Mouse (Mus musculus) liver, embryonic 14.5 days (tissue): Measurements from ENCODE around the gene Dennd6b. TPM values are rescaled to one million over a fixed set of nuclear protein-coding genes. Genes with fewer than 3 reads are reported as not detected.
A peak's percentile ranks its signal among the peaks of the same experiment; 100 is the strongest.

Experiments
- ATAC-seq: fragments of 200-750 bp; cut with Nextera tagmentation; 2 replicates; pipeline ENCODE4 v1.8.0; 2017; ENCODE audit warnings: moderate number of reproducible peaks, mild to moderate bottlenecking, moderate library complexity; ENCODE audit not compliant: insufficient read depth
- DNase-seq, 3 experiments: peaks; one replicate each; pipeline ENCODE4 v3.0.0-alpha.2; 2012 to 2013; ENCODE audit warnings: low read depth in 3 of 3, low spot score in 3 of 3
- H3K27ac ChIP-seq: fragments of 300-500 bp; sonication (generic); 2 replicates; pipeline ENCODE4 v1.5.1; 2014; ENCODE audit warnings: moderate library complexity, mild to moderate bottlenecking, control low read depth, inconsistent platforms
- H3K27me3 ChIP-seq: fragments of 300-500 bp; sonication (generic); 2 replicates; pipeline ENCODE4 v1.6.1; 2014; ENCODE audit warnings: mild to moderate bottlenecking, low read length, moderate library complexity; ENCODE audit not compliant: control insufficient read depth, insufficient read depth
- H3K36me3 ChIP-seq: fragments of 300-500 bp; sonication (generic); replicated peaks from 2 replicates; pipeline ENCODE4 v1.6.1; 2014; ENCODE audit warnings: low read depth; ENCODE audit not compliant: control insufficient read depth, insufficient read depth
- H3K4me1 ChIP-seq, 2 experiments: fragments of 200-500 bp in 1 of 2; fragments of 300-500 bp in 1 of 2; sonication (generic) in 1 of 2; replicated peaks; 2 replicates each; pipeline ENCODE4 v1.6.1; 2012 to 2014; ENCODE audit warnings: antibody characterized with exemption in 1 of 2, inconsistent platforms in 1 of 2, low read length in 1 of 2; ENCODE audit not compliant: control insufficient read depth in 2 of 2, insufficient read depth in 2 of 2
- H3K4me2 ChIP-seq: fragments of 300-500 bp; sonication (generic); 2 replicates; pipeline ENCODE4 v1.6.1; 2014; ENCODE audit warnings: low read depth, mild to moderate bottlenecking, control low read depth, moderate library complexity
- H3K4me3 ChIP-seq, 2 experiments: fragments of 200-500 bp in 1 of 2; fragments of 300-500 bp in 1 of 2; sonication (generic) in 1 of 2; 2 replicates each; pipeline ENCODE4 v1.5.1; 2012 to 2014; ENCODE audit warnings: low read depth in 2 of 2, low read length in 2 of 2, mild to moderate bottlenecking in 2 of 2, control low read depth in 1 of 2, inconsistent platforms in 1 of 2, moderate library complexity in 1 of 2; ENCODE audit not compliant: insufficient read depth in 1 of 2
- H3K9ac ChIP-seq: fragments of 300-500 bp; sonication (generic); replicated peaks from 2 replicates; pipeline ENCODE4 v1.6.1; 2014; ENCODE audit warnings: mild to moderate bottlenecking, control low read depth, moderate library complexity
- H3K9me3 ChIP-seq: fragments of 300-500 bp; sonication (generic); 2 replicates; pipeline ENCODE4 v1.6.1; 2016; ENCODE audit warnings: low read length, mixed read lengths; ENCODE audit not compliant: control insufficient read depth
- CTCF ChIP-seq: IDR thresholded peaks from 2 replicates; pipeline ENCODE4 v1.5.1; 2016; ENCODE audit warnings: antibody characterized with exemption, low read depth, control low read depth
- EP300 ChIP-seq: IDR thresholded peaks from 2 replicates; pipeline ENCODE4 v1.6.1; 2016; ENCODE audit warnings: antibody characterized with exemption, low read depth
- whole genome bisulfite sequencing: fragments of 180-500 bp; shearing (Covaris S2); extraction: QIAGEN DNeasy Blood & Tissue Kit; methylation state at CpG from one replicate; pipeline ENCODE4 v1.1.7; 2014; ENCODE audit not compliant: insufficient replicate concordance; 5-methylcytosine and 5-hydroxymethylcytosine counted together
- polyA plus RNA-seq, 2 experiments: library from polyadenylated mRNA; depleted of rRNA in 1 of 2; stranded (reverse) in 1 of 2; unstranded in 1 of 2; fragments of >200 nt; fragmentation: Nextera tagmentation in 1 of 2; extraction: Ambion mirVana in 1 of 2; gene quantifications; 2 replicates each; pipeline versions ENCODE4 v1.2.1 to v1.2.3; 2012 to 2014

Dennd6b gene
- polyA plus RNA-seq, 2 experiments = 1.6 to 4.5 TPM

- H3K9me3 ChIP-seq = no peaks in the 10 kb centered on the region
- no peak overlapping the region for H3K27ac ChIP-seq
- H3K4me1 ChIP-seq = peaks cover 7 to 40% of the 10 kb centered on the region in 2 experiments
- H3K27me3 ChIP-seq = peaks cover 37% of the 10 kb centered on the region
- WGBS = 68% methylated on average over 13 of the region's 13 CpGs
- no peak overlapping the region for H3K4me2 ChIP-seq
- no peaks in the 10 kb centered on the region for H3K36me3 ChIP-seq
- H3K9ac ChIP-seq = no peak overlapping the region
- ATAC-seq (no peak), DNase-seq (no peak)
- no peak overlapping the region for H3K4me3 ChIP-seq
- no peak for TF ChIP-seq CTCF
- no peak for TF ChIP-seq EP300
These were observed 20.7 kb downstream of the Dennd6b start for GRCm38 (mm10) chr15:89175411-89176155.

GRCm38 (mm10) chr15:89174889-89175339 lies 21.4 kb downstream of the Dennd6b start:
- Histone ChIP-seq H3K4me3 (no peak overlapping the region), H3K27me3 (peaks cover 30% of the 10 kb centered on the region), H3K9me3 (no peaks in the 10 kb centered on the region), H3K4me2 (no peak overlapping the region), H3K27ac (no peak overlapping the region), H3K36me3 (no peaks in the 10 kb centered on the region), H3K4me1 (peaks cover 7 to 41% of the 10 kb centered on the region in 2 experiments), H3K9ac (no peak overlapping the region)
- 59% methylated on average over 11 of the region's 11 CpGs for WGBS
- DNase-seq (no peak), ATAC-seq (no peak)
- no peak for TF ChIP-seq CTCF
- TF ChIP-seq EP300 = no peak

- TF ChIP-seq CTCF (no peak), EP300 (no peak)
- DNase-seq (no peak), ATAC-seq (peak; percentile 40)
- no peak overlapping the region for H3K9ac ChIP-seq
- peak overlapping the region; percentile 38 to 55 for H3K4me3 ChIP-seq
- 4% methylated on average over 15 of the region's 15 CpGs for WGBS
- no peaks in the 10 kb centered on the region for H3K9me3 ChIP-seq
- H3K4me2 ChIP-seq = peak overlapping the region; percentile 68
- peaks cover 22% of the 10 kb centered on the region for H3K27me3 ChIP-seq
- H3K36me3 ChIP-seq = no peaks in the 10 kb centered on the region
- no peak overlapping the region for H3K27ac ChIP-seq
- H3K4me1 ChIP-seq = peaks cover 7 to 40% of the 10 kb centered on the region in 2 experiments
These were observed 22.4 kb downstream of the Dennd6b start for GRCm38 (mm10) chr15:89173906-89174214.

- WGBS = under 1% methylated on average over 63 of the region's 65 CpGs
- peaks cover 22% of the 10 kb centered on the region for H3K27me3 ChIP-seq
- H3K9me3 ChIP-seq = no peaks in the 10 kb centered on the region
- H3K27ac ChIP-seq = no peak overlapping the region
- no peaks in the 10 kb centered on the region for H3K36me3 ChIP-seq
- DNase-seq (no peak), ATAC-seq (no peak)
- peaks cover 3 to 35% of the 10 kb centered on the region in 2 experiments for H3K4me1 ChIP-seq
- H3K4me3 ChIP-seq = peak overlapping the region; percentile 38 to 55
- H3K4me2 ChIP-seq = peak overlapping the region; percentile 68
- no peak for TF ChIP-seq EP300
- no peak for TF ChIP-seq CTCF
- H3K9ac ChIP-seq = peak overlapping the region; percentile 23
These were observed 23.0 kb downstream of the Dennd6b start for GRCm38 (mm10) chr15:89173024-89173905.
